Mouse (Mus musculus) kidney, postnatal 0 days (tissue): ENCODE results near the gene Smok2a. TPM values are rescaled to one million over a fixed set of nuclear protein-coding genes. Genes with fewer than 3 reads are reported as not detected.
"Not testable (repeated sequence)": the region's sequence is repeated elsewhere in the genome, so short reads cannot be mapped to it uniquely, and the experiment has no call there.

Experiments used
- ATAC-seq: fragments of 200-750 bp; cut with Nextera tagmentation; replicated peaks from 2 replicates; pipeline ENCODE4 v1.8.0; 2017; ENCODE audit warnings: low read depth, moderate number of reproducible peaks, moderate TSS enrichment, moderate library complexity; ENCODE audit not compliant: low FRiP score
- DNase-seq: peaks from one replicate; pipeline ENCODE4 v3.0.0-alpha.2; 2016; ENCODE audit warnings: low spot score
- H3K27ac ChIP-seq: fragments of 300-500 bp; sonication (generic); 2 replicates; pipeline ENCODE4 v1.5.1; 2014; ENCODE audit warnings: mild to moderate bottlenecking
- H3K27me3 ChIP-seq: fragments of 300-500 bp; sonication (generic); 2 replicates; pipeline ENCODE4 v1.6.1; 2014; ENCODE audit warnings: low read length, mixed read lengths; ENCODE audit not compliant: insufficient read depth
- H3K36me3 ChIP-seq: fragments of 300-500 bp; sonication (generic); 2 replicates; pipeline ENCODE4 v1.6.1; 2014; ENCODE audit warnings: low read length, mixed read lengths; ENCODE audit not compliant: insufficient read depth
- H3K4me1 ChIP-seq: fragments of 300-500 bp; sonication (generic); replicated peaks from 2 replicates; pipeline ENCODE4 v1.6.1; 2014; ENCODE audit warnings: antibody characterized with exemption, low read length, mixed read lengths; ENCODE audit not compliant: insufficient read depth
- H3K4me2 ChIP-seq: fragments of 300-500 bp; sonication (generic); 2 replicates; pipeline ENCODE4 v1.6.1; 2014; ENCODE audit warnings: mild to moderate bottlenecking, low read length, moderate library complexity, mixed read lengths
- H3K4me3 ChIP-seq: fragments of 300-500 bp; sonication (generic); replicated peaks from 2 replicates; pipeline ENCODE4 v1.5.1; 2014; ENCODE audit warnings: low read depth, low read length
- H3K9ac ChIP-seq: fragments of 300-500 bp; sonication (generic); 2 replicates; pipeline ENCODE4 v1.6.1; 2014; ENCODE audit warnings: low read depth, low read length
- H3K9me3 ChIP-seq: fragments of 300-500 bp; sonication (generic); replicated peaks from 2 replicates; pipeline ENCODE4 v1.6.1; 2016; ENCODE audit warnings: low read length, inconsistent platforms, mixed read lengths
- WGBS: fragments of 180-500 bp; shearing (Covaris S2); extraction: QIAGEN DNeasy Blood & Tissue Kit; methylation state at CpG from one replicate; pipeline ENCODE4 v1.1.7; 2014; 5-methylcytosine and 5-hydroxymethylcytosine counted together
- polyA plus RNA-seq: library from polyadenylated mRNA; unstranded; fragments of >200 nt; fragmentation: Nextera tagmentation; extraction: Ambion mirVana; gene quantifications from 2 replicates; pipeline ENCODE4 v1.2.1, GENCODE M21; 2015

The Smok2a gene
- polyA plus RNA-seq, 1 experiment from 2014 or later = not detected

DNA sequence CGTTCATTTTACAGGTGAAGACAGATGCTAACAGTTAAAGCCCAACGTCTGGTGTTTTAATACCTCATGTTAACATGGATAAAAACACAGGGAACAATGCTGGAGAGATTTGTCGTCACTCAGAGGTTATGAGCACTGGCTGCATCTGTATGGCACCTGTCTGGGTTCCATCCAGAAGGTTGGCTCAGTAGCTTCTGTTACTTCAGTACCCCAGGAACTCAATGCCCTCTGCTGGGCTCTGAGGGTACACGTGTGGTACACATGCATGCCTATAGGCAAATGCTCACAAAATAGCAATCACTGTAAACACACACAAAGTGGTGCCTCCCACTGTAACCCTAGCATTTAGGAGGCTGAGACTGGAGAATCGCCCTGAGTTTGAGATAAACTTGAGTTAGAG lies 33.8 kb downstream of the Smok2a start:
- not testable (repeated sequence) for H3K9me3 ChIP-seq, H3K4me2 ChIP-seq, H3K36me3 ChIP-seq, DNase-seq, H3K9ac ChIP-seq, H3K4me1 ChIP-seq, H3K27me3 ChIP-seq, H3K27ac ChIP-seq, ATAC-seq, H3K4me3 ChIP-seq
- whole genome bisulfite sequencing = 67% methylated on average over 1 of the region's 5 CpGs

Other genes with a start within 250 kb of the Smok2a start
- 143 and 150 TPM in 2 replicates for gene Wtap, start 227.0 kb upstream of the Smok2a start, polyA plus RNA-seq
- gene Sod2, start 214.3 kb upstream of the Smok2a start, polyA plus RNA-seq = 295 and 310 TPM in 2 replicates
- gene Gpr31b, start 168.9 kb upstream of the Smok2a start, polyA plus RNA-seq = 0.10 and 0.12 TPM in 2 replicates
- 0.16 and 0.23 TPM in 2 replicates for gene Tcp10b, start 160.1 kb upstream of the Smok2a start, polyA plus RNA-seq
- gene Unc93a, start 89.4 kb upstream of the Smok2a start, polyA plus RNA-seq = not detected in 2 replicates
- not detected in 2 replicates for gene Smok2b, start 9.1 kb downstream of the Smok2a start, polyA plus RNA-seq
- not detected in 2 replicates for gene Tcp10c, start 133.4 kb downstream of the Smok2a start, polyA plus RNA-seq